Mouse (Mus musculus) urinary bladder, adult 18-20 months (tissue): ENCODE results near the gene Mecom.

Experiments
- DNase-seq, 2 experiments: peaks; one replicate each; pipeline ENCODE4 v3.0.0; 2022; ENCODE audit warnings: low spot score in 2 of 2, mixed read lengths in 2 of 2

The Mecom gene

DNA sequence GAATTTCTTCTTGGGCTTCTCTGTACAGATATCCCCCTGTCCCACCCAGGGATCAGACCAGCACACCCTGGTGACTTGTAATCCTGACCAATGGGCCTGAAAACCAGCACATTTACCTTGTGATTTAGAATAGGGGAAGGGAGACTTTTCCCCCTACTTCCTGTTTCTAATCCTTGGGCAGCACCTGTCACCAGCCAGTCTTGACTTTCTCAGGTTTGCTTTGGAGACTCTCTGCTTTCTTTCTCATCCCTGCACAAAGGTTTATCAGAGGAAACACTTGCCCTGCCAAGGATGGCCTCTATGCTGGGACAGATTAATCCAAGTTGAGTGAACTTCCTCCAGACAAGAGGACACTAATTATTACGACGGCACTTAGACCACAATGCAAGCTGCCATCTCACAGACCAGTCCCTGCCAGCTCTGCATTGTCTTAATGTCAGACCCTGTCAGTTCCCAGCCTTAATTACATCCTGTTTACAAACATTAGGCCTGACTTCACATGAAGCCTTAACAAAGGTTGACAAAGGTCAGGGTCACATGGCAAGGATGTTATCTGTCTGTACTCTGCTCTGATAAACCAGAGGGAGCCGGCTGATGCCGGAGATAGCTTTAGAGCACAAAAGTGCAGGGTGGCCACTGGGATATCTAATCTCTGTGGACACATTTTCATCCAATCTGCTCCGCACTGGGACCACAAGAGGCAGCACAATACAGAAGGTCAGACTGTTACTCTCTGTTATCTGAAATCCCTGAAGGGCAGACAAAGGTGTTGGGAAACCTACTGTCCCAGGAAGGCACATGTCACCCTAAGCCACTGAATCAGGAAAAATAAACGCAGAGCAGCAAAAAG lies 193.7 kb downstream of the Mecom start:
- DNase-seq, result no peak

DNA sequence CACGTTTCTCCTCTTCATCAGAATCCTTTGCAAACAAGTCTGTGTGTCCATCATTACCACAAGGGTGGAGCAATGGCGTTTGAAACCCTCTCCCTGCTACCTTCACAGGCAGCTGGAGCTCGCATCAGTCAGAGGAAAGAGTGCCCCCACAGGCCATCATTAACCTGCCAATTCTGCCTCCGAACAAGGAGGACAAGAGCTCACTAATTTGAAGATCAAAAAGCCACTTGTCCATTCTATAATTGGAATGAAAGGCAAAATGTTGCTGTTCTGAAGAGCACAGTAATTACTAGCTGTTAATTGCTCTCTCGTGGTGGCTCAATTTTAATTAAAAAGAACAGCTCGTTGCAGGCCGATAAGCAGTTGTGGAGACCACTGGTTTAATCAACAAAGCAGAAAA lies 198.5 kb downstream of the Mecom start:
- no peak for DNase-seq

DNA sequence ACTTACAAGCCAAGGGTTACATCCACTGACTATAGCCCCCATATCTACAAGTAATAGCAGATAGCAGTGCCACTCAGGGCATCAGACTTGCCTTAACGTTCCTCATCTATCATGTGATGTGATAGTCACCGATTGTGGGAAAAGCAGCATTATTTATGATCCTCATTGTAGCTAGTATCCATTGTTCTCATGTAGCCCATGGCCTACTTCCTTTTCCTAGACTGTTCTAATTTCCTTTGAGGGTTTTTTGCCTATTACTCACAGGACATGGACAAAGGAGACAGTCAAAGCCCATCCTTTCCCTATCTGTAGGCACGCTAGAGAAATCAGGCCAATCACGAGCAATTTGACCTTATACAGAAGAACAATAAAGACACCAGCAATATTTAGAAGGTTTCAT lies 203.7 kb downstream of the Mecom start:
- no peak for DNase-seq

DNA sequence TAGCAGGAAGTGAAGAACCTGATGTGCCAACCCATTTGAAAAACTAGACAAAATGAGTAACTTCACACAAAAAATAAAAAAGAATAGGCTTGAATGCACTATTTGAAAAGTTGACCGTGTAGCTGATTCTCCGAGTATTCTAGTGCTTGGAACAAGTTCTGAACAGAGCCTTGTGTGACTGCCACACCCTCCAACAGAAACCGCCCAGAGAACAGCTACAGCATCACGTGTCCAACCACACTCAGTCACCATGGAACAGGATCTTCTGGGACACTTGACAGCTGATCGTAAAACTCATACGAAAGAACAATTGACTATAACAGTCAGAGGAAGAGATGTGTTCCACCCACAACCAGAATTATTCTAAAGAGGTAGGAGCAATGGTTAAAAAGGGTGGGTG lies 215.5 kb downstream of the Mecom start:
- no peak for DNase-seq

DNA sequence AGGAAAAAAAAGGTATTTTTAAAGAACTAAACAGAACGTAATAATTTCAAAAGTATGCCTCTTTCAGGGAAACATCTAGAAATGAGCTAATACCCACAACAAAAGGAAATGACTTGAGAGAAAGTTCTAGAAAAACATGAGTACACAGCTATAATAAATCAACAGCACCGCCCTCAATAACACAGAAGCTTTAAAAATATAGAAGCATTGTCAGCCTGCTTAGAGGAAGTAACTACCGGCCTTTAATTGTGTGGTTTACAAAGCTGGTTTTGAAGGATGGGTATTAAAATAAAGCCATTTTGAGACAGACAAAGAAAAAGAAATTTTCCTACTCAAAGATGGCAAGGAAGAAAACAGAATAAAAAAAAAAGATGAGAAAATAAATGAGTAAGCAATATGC lies 217.3 kb downstream of the Mecom start:
- no peak for DNase-seq

DNA sequence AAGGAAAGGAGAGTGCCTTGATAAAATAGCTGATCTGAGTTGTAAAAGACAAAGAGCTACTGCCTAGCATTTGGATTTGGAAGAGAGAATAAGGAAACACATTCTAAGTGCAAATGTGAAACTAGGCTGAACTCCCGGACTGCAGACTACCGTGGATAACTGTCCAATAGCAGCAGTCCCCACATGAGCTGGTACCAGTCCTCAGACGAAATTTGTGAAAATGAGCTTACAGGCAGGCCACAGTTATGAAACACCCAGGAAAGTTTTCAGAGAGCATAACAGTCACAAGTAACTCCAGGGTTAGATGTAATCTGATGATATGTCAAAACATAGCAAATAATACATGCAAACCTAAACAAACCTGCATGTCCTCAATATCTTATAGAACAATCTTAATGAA lies 217.8 kb downstream of the Mecom start:
- DNase-seq, result no peak

DNA sequence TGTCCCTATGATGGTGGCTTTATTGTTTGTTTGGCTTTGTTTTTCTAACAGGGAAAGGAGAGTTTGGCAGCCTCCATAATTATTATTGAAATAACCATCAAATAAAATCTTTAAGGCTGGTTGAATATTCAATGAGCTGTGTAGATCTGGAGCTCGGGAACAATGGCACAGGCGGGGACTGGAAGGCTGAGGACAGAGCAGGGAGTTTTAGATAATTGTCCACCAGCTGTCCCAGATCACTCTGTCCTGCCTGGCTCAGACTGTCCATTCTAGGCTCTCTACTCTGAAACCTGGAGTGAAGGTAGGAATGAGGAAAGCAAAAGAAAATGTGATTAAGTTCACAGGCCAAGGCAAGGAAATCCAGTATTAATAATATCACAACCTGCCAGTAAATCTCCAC lies 232.9 kb downstream of the Mecom start:
- no peak for DNase-seq

DNA sequence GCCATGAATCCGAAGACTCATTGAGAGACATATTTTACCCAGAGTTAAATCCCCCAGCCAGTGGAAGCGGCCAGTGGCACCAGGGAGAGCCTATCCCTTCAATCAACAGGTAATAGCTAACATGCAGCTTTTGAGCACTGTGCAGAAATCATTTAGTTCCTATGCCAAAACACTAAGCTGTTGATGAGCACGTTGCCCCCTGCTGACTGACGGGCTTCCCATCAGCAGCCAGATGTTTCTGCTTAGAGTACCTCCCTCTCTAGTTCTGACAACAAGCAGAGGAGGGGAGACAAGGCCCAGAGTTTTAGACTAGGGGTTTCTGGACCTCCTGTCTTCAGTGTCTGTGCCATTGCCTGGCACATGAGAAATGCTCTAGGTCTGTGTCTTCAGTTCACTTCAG lies 239.7 kb downstream of the Mecom start:
- no peak for DNase-seq

DNA sequence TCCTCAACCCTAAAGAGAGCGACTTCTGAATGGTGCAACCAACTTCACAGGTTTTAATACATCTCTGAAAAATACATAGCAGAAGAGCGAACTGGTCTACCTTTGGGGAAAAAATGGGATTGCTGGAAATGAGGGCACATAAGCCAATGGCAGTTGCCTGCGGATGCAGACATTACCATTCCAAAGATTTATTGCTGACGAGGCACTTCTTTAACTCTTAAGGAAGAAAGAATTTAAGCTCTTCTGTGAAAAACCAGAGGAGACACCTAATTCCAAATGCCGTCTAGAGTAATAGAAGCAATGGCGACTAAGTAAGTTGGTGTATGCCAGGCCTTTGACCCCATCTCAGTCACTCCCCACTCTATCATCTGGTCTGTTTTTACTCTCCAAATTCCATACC lies 240.2 kb downstream of the Mecom start:
- DNase-seq, result no peak

DNA sequence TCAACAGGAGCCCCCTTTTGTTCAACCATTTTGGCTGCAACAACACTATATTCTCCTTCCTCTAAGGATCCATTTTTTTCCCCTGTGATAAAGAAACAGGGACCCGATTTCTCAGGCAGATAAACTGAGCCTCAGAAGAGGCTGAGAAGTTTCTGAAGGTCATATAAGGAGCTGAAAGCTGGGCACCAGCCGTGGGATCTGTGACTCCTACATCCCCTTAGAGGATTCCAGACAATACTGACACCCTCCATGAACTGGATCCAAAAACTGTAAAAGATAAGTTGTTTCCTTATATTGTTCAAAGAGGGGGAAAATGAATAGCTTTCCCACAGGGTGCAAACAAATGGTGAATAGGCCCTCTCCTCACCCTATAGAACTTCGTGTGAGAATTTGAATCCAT lies 241.7 kb downstream of the Mecom start:
- DNase-seq, result no peak

DNA sequence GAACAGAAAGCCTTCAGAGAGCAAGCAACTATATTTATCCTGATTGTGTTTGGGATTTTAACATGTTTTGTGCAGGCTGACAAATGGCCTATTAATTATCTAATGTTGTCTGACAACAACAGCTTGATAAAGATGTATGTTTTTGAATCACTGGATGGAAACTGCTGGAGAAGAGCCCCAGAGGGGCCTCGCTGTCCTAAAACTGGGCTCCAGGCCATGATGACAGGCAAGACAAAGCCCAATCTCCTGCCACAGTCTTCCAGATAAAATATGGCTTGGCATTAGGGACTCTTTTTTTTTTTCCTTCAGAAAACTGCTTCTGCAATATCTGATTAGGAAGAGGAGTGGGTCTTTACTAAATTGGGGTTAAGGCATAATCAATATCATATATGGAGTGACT lies 248.3 kb downstream of the Mecom start:
- no peak for DNase-seq

DNA sequence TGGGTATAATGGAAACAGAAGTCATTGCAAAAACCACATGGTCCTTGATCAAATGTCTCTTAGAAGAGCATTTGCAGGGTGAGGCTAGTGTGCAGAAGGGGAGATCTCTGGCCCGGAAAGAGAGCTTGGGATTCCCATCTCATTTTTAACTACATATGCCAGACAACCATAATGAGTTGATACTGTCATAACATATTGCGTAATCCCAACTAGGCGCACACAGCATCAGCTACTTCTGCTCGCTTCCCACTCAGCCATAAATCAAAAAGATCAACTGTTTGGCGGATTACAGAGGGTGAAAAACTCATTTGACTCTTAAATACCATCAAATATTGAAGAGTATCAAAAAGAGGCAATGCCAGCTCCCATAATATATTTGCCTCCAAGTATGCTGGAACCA lies 253.4 kb downstream of the Mecom start:
- DNase-seq, result no peak

DNA sequence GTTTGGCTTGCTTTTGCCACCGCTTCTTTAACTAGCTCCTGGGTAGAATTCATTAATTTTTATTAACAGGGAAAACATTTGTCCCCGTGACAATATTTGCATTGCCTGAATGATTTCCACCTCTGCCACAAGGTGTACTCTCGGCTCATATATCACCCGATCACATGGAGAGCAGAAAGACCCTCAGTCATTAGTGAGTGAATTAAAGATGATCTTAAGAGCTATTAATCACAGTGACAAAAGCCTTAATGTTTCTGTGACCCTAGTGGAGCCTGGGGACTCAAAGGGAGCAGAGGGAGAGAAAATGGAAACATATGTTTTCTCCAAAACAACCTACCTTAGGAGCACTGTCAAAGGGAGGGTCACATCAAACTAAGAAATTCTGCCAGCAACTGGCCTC lies 261.3 kb downstream of the Mecom start:
- no peak for DNase-seq

DNA sequence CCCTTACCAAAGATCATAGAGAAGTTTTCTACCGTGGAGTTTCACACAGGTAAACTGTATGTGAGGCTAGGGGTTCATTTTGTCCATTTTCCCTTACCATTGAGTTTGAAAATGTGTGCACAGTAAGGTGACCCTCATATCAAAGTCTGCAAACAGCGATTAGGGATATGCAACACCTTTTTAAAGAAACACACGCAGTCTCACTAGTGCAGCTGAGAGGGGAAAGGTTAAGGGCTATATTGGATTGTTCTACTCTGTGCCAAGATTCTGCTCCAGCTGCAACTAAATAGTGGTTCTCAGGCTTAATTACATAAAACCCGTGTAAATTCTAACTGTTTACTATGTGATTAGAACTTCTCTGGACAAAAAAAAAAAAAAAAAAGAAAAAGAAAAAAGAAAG lies 263.7 kb downstream of the Mecom start:
- DNase-seq, result no peak

DNA sequence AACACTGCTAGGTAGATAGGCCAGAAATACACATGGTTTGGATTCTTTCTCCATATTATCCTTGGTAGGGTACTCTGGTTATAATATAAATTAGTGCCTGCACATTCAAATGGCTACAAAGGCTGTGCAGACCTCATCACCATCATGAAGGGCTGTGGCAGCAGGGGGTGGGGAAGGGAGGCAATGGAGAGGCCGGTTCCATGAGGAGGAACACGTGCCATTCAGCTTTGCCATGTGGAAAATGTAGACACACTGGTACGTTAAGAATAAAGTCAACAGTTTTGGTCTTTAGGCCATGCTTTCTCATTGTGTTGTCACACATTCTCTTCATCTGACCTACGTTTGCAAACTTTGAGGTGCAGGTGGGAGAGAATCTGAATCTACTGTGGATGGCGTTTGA lies 264.2 kb downstream of the Mecom start:
- DNase-seq, result no peak

DNA sequence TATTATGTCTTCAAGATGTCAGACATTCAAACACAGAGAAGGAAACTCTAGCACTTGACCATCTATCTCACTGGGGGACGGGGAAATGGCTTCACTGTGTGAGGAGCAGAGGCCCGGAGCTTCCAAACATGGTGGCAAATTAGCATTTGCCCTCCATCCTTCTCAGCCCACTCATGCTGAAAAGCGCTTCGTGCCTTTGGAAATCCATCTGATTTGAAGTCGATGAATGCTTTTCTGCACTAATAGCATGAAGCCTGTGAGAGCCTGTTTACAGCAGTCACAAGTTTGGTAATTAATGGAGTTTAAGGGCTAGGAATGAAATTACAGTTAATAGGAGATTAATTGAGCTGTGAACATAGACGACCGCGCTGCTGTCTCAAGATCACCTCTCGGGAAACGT lies 270.2 kb downstream of the Mecom start:
- no peak for DNase-seq

DNA sequence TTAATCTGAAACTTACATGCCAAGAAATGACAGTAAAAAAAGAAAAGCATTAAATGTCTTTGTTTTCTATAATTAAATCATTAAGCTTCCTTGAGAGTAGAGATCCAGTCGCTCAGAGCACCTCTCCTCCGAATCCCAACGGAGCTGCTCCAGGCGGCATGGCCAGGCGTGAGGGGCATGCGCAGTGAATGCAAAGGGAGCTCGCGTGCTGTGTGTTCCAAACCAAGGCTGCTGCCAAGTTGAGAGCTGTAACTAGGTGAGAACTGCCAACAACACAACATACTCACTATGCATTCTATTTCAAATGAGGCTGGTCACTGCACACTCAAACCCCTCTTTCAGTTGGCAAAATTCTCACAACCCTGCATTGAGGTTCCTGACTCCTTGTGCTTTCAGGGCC lies 271.7 kb downstream of the Mecom start:
- DNase-seq, result no peak

DNA sequence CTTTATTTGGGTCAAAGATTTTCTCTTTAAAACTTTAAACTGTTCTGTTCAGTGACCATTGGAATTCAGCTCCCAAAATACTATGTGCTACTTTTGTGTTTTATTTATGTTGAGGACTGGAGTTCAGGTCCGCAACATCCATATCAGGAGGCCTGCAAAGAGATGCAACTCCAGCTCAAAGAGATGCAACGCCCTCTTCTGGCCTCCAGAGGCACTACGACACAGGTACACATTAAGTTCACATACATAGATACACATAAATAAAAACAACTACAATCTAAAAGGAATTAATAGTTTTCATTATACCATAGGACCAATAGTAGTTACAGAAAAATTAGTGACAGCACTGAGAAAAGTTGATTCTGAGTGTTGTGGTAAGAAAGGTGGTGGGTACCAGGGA lies 278.6 kb downstream of the Mecom start:
- DNase-seq, result no peak

DNA sequence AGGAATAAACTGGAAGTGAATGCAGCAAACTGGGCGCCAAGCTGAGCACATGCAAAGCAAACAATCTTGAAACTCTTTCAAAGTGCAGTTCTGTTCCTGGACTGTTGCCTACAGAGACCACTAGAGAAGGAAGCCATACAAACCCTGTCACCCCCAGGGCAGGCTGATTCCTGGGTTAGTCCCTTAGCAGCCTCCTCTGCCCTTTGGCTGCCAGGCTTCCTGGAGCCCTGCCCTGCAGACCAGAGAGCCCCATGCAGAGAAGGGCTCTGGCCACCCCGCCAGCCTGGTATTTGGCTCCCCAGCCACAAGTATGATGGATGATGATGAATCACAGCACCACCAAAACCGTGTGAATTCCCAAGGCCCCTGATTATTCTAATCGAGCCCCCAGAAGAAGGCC lies 286.9 kb downstream of the Mecom start:
- no peak for DNase-seq

DNA sequence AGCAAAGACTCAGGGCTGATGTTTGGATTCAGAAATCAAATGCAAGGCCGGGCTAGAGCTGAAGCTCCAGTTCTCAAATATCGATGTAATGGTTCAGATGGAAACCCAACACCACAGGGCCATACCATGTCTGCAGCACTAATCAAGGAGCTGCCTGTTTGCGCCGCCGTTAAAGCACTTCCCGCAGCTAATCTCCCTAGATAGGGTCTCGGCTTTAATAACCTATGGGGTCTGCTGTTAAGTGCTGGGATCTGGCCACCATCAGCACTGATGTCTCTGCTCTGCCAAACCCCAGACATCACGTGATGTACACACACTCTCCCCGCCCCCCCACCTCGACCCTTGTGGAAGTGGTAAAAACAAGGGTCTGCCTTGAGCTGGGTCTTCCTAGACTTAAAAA lies 289.4 kb downstream of the Mecom start:
- no peak for DNase-seq

DNA sequence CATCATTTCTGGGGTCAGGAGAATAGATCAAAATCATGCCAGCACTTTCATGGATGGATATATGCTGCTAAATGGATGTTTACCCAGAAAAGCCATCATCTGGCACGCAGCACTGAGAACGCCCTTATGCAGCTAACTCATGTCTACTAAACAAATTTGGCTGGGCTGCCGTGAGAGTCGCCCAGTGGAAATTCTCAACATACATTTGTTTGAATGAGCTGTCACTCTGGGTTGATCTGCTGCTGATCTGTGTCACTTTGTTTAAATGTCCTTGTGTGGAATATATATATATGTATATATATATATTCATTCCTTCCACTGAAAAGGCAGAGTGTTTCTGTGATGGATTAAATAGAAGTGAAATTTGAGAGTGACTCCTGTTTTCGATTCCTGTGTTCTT lies 290.0 kb downstream of the Mecom start:
- no peak for DNase-seq

DNA sequence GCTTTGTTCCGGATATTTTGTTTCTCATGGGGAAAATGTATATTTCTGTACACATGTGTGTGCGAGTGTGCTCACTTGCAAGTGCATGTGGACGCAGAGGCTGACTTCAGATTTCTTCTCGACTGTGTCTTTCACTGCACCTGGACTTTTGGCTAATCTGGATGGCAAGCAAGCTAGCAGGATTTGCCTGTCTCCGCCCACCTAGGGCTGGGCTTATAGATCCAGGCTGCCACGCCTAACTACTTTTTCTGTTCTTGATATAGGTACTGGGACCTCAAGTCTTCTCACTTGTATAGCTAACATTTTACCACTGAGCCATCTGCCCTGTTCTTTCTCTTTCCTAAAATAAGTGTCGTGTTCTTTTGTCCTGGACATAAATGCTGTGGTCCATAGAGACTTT lies 290.9 kb downstream of the Mecom start:
- DNase-seq, result no peak

DNA sequence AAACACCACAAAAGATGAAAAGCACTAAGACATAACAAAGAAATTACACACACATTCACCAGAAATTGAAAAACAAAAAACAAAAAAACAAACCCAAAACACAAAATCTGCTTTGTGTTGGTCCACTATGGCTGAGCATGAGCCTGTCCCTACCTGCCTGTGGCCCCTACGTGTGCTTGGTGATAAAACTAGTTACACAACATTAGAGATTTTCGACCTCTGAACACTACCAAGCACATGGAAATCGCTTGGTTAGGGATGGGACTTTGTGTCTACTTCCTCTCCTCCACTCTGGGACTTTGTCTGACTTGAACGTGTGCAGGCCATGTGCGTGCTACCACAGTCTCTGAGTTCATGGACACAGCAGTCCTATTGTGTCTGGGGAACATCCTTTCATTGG lies 292.0 kb downstream of the Mecom start:
- DNase-seq, result no peak

DNA sequence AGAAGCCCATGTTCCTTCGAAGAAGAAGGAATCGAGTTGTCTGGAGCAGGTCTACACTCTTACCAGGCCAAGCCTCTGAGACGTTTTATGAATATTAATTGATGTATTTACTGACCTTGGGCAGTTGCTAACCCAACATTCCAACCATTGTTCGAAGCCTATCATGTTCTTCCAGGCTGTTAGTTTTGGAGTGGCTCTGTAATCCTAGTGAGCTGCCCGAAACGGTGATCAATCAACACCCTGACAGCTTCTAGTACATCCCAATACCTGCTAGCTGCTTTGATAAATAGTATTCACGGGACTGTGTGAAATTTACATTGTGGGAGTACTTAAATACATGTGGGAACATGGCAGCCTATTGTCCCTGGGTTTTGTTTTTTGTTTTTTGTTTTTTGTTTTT lies 293.4 kb downstream of the Mecom start:
- DNase-seq, result no peak
